In the genomic region with DNA sequence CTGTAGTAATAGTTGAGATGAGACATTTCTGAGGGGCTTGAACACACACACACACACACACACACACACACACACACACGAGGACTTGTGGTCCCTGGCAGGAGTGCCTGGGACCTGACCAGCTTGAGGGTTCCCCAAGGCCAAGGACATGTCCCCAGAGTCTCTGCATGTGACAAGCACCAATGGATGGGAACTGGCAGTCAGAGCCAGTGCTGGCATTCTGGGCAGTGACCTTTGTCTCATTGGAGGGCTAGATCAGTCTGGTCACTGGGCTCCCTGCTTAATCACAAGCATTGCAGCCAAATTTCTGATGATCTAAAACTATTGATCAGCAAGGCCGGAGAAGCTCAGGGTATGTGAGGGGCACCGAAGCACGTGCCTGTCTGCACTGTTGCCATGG, we compare ENCODE assay signal across 15 mouse cellular contexts. TPM values are rescaled to one million over a fixed set of nuclear protein-coding genes. Genes with fewer than 3 reads are reported as not detected.
"Had no signal": no experiment of that assay in that cellular context is flagged by ENCODE, and none has a peak within 500 bp of the region (broad histone marks: within the 10 kb centered on the region; RNA-seq: fewer than 3 reads in every experiment).

No protein-coding gene starts in this region.

- H3K27ac ChIP-seq: left cerebral cortex, adult 2 months; limb, embryonic 15.5 days; liver, embryonic 14.5 days; midbrain, embryonic 10.5 days; midbrain, embryonic 15.5 days; neural tube, embryonic 13.5 days had no signal

- H3K27me3 ChIP-seq: limb, embryonic 15.5 days; midbrain, embryonic 15.5 days; neural tube, embryonic 13.5 days had no signal

- H3K36me3 ChIP-seq: limb, embryonic 15.5 days; midbrain, embryonic 10.5 days; midbrain, embryonic 15.5 days; neural tube, embryonic 13.5 days had no signal

- DNase-seq: lung, adult 18-20 months; lung, postnatal 36 days; retina, postnatal 1 day; right cerebral cortex, postnatal 4 days; spleen, adult 18-20 months; thymus, adult 18-20 months; thymus, postnatal 14 days had no signal

- H3K4me3 ChIP-seq: left cerebral cortex, adult 2 months; limb, embryonic 15.5 days; midbrain, embryonic 10.5 days; midbrain, embryonic 15.5 days; neural tube, embryonic 13.5 days had no signal

- H3K9ac ChIP-seq: limb, embryonic 15.5 days; liver, embryonic 14.5 days; midbrain, embryonic 15.5 days; neural tube, embryonic 13.5 days had no signal

- H3K4me2 ChIP-seq: limb, embryonic 15.5 days; midbrain, embryonic 15.5 days; neural tube, embryonic 13.5 days had no signal

- H3K9me3 ChIP-seq: limb, embryonic 15.5 days; midbrain, embryonic 10.5 days; midbrain, embryonic 15.5 days; neural tube, embryonic 13.5 days had no signal

- H3K4me1 ChIP-seq: limb, embryonic 15.5 days; midbrain, embryonic 15.5 days had no signal

- ATAC-seq: lung, postnatal 0 days; midbrain, embryonic 15.5 days had no signal

RNA-seq across cellular contexts. Expression of a gene that starts 25.0 kb away (rescaled TPM):
- total RNA-seq: megakaryocyte progenitor cell, adult 5-6 weeks had no signal
